Mouse (Mus musculus) cerebral cortex, adult 2 months (tissue): ENCODE results near the gene Atad1.

Source experiments
- WGBS: fragments of 180-500 bp; shearing (Covaris S2); methylation state at CpG from one replicate; pipeline ENCODE4 v1.1.7; 2018; 5-methylcytosine and 5-hydroxymethylcytosine counted together

Gene Atad1

DNA sequence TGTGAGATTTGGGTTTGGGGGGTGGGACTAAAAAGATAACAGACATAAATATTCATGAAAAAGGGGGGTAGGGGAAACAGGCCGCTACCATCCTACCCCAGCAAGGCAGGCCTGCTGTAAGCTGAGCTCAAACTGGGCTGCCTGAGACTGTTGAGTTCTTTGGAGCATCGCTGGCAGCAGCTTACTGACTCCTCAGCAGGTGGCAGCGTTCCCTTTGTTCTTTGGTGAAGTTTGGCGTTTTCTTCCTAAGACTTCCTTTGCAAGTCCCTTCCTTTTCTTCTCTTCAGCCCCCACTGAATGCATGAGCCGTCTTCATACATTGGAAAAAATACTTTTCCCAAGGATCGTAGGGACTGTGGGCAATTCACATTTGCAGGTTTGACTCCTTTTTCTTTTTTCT, 9.8 kb upstream of the Atad1 start:
- 16% methylated on average over 6 of the region's 6 CpGs for WGBS

DNA sequence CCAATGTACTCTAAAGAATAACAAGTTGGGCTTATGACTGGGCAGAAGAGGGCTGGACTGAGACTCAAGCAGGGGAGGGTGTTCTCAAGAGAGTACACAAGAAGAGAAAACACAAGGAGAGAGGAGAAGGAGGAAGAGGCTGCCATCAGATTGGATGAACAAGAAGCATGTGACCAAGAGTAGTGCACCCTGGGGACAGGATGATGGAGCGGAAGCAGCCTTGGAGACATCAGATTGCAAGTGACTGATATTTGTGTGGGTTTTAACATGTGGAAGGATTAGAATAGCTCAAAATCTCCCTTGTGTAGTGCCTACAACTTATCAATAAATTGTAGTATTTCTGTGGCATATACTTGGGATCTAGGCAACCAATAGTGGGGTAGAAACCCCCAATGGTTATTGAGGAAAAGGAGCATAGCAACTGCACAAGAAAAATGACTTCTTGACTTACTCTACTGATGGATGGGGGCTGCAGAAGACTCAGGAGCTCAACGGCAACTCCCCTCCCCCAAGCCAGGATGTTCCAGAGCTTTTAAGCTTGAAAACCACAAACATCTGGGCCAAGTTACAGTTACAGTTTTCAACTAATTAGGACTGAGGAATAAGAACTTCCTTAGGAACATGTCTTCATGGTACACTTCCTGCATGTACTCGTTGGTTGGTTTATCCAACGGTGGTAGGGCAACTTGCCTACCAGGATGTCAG, 1.2 kb upstream of the Atad1 start:
- 84% methylated on average over 4 of the region's 4 CpGs for WGBS

DNA sequence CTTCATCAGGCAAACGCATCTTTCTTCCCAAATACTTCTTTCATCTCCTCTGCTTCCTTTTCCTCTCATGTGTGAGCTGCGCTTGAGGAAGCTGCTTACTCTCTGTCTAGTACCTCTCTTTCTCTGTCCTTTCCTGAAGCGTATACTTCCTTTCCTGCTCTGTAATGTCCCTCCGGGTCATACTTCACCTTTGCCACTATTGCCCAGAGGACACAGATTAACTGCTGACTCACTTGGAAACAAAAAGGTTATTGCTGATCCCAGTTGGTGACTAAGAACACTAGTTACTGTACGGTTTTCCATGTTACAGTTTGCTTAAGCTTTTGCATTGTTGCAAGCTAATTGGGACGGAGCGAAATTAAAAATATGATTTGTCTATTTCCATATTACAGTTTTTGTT, 1.7 kb downstream of the Atad1 start:
- 86% methylated on average over 7 of the region's 7 CpGs for WGBS

DNA sequence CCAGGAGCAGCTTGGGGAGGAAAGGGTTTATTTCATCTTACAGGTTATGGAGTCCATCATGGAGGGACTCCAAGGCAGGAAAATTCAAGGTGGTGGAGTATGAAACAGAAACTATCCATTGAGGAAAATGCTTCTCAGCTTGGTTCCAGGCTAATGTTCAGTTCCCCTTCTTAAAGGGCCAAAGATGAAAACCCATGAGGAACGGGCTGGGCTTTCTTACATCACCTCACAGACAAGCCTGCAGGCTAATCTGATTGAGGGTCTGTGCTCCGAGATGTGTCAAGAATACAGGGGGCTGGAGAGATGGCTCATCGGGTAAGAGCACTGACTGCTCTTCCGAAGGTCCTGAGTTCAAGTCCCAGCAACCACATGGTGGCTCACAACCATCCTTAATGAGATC, 9.8 kb downstream of the Atad1 start:
- 92% methylated on average over 4 of the region's 4 CpGs for WGBS

DNA sequence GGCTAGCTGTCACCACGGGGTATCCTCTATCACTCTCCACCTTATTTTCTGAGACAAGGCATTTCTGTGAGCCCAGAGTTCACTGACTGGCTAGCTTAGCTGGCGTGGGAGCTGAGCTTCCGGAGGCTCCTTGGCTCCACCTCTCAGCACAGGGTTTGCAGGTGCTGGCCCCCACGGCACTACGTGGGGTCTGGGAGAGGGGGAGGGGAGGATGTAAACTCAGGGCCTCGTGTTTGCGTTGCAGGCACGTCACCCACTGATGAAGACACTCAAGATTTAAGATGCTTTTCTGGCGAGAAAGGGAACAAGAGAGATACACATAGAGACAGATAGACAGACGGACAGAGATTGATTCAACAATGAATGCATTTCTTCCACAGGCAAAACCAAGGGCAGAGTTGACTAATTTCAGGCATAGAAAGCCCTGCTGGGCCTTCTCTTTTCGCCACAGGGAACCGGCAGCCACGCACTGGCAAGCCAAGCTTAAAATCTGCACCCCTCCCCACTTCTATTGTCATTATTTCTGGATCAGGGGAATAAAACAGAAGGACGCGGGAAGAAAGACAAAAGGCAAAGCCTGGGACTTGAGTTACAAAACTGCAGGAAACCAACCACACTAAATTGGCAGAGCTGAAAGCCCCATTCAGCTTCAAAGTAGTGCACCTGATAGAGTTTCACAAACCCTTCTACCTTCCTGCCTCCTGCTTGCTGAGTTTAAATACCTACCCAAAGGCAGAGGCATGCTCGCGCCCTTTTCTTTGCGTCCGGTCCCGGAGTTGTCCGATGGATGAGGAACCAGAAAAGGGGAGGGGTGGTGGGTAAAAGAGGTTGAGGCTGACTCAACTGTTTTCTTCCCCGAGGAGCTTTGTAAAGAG, 12.9 kb downstream of the Atad1 start:
- WGBS, result 40% methylated on average over 22 of the region's 22 CpGs

DNA sequence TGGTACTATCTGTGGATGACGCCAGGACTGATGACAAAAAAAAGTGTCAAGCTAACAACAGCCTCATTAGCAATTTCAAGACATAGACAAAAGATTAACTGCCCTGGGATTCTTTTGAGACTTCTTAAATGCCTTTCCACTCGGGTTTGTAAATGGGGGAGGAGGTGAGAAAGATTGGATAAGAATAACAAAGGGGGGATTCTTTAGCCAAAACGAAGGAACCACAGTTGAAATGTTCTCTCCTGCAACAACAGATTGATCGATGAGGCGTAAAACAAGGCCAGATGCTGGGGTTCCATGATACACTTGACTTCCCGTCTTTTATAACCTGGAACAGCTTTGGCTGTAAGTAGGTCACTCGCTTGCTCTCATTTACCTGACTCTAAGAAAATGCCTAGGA, 15.8 kb downstream of the Atad1 start:
- 55% methylated on average over 7 of the region's 7 CpGs for WGBS

DNA sequence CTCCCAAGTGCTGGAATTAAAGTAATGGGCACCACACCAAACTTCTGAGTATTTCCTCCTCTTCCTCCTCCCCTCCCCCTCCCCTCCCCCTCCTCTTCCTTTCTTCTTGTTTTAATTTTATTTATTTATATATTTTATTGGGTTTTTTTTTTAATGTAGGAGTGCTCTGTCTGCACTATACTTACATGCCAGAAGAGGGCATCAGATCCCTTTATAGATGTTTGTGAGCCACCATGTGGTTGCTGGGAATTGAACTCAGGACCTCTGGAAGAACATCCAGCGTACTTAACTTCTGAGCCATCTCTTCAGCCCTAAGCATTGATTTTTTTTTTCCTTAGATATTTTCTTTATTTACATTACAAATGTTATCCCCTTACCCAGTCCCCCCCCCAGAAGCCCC, 19.3 kb downstream of the Atad1 start:
- 87% methylated on average over 1 of the region's 1 CpGs for WGBS

DNA sequence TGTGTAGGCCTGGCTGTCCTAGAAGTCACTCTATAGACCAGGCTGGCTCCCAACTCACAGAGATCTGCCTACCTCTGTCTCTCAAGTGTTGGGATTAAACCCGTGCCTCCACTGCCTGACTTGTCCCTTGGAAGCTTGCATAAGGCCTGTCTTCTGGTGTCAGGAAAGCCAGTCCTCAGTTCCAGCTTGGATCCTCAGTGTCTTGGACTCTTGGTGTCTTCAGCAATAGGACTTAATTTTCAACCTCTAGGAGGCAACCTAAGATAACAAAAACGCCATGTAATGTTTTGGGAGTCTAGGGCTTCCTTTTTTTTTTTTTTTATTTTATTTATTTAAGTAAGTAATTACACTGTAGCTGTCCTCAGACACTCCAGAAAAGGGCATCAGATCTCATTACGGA, 22.0 kb downstream of the Atad1 start:
- WGBS, result 70% methylated on average over 3 of the region's 3 CpGs

DNA sequence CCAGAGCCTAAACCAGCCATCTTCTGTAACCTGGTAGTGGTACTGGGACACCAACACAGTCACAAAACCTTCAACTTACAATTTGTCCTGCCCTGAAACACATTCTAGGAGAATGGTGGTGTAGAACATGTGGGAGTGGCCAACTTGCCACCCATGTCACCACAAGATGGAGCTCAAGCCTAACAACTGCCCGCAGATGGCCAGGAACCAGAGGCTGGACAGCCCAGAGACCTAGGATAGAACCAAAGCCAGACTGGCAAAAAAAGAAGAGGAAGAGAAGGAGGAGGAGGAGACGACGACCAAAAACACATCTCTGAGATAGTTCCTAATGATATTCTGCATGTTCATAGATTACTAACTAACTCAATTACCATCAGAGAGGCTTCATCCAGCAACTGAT, 24.4 kb downstream of the Atad1 start:
- 5% methylated on average over 3 of the region's 3 CpGs for WGBS

DNA sequence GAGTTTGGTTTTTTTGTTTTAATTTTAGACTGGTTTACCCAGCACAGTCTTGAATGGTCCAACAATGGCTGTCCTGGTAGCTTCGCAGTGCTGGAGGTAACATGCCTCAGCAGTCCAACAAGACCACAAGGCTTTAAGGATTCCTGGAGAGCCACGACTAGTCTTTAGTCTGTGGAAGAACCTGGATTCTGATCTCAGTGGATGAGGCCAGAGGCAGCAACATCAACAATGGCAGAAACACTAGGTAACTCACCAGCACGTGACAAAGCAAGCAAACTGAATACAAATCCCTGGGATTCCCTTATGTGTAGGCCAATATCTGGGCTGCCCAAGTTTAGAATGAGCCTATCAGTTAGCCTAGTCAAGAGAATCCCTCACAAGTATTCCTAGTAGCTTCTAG, 26.1 kb downstream of the Atad1 start:
- WGBS, result 86% methylated on average over 3 of the region's 3 CpGs

DNA sequence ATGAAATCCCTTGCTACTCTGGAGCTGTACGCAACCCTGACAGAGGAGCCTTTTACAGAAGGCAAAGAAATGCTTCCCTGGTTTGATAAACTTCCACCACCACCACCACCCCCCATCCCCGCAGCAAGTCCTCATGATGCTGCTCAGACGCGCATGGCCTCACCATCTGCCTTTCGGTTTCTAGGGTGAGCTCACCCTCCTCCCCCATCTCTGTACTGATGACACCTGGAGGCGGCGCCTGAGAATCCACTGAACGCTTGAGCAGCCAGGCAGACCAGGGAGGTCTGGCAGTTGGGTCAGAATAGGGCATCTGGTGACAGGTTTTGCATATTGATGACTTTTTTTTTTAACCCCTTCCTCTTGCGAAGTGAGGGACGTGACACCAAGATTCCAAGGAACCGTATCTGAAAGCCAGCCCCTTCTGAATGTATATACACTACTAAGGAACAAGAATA, 27.0 kb downstream of the Atad1 start:
- under 1% methylated on average over 11 of the region's 11 CpGs for WGBS

DNA sequence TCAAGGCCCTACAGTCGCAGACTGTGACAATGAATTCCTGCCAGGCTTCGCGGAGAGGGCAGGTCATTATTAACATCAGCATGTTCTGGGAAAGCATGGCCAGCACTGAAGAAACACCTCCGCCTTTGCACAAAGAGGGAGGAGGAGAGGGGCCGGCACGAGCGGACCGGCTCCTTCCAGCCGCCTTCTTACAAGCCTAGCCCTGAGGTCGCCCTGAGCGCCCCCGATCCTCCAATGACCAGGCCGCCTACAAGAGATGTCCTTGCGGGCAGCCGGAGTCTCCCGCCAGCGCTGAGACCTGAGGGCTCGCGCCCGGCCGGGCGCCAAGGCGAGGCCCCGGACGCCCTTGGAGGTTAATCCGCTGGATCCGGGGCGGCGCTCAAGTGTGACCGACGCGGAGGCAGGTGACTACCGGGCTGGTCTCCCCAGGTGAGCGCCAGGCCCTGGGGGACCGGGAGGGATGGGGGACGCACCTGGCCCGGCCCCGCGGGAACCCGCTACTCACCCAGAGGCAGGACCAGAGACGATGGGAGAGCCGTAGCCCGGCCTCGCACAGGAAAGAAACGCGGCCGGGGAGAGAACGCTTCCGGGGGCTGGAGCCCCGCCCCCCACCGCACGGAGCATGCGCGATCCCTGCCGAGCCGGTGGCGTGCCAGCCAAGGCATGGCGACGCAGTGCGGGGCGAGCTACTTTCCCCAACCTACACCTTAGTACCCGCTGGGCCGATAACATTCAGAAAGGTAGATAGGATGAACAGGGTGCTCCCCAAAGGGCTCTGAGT, 27.6 kb downstream of the Atad1 start:
- under 1% methylated on average over 63 of the region's 63 CpGs for WGBS

DNA sequence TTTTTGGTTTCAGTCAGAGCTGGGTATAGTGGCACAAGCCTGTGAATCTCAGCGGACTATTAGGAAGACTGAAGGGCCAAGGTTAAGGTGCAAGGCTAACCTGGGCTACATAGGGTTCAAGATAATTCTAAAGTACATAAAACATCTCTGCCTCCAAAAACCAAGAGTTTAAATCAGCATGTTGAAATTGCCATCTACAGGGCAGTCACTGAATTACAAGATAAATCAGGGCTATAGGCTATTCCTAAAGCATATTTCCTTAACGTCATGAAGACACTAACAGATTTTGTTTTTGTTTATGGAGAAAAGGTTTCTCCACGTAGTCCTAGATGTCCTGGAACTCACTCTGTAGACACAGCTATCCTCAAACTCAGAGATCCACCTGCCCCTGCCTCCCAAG, 29.3 kb downstream of the Atad1 start:
- 44% methylated on average over 3 of the region's 3 CpGs for WGBS

DNA sequence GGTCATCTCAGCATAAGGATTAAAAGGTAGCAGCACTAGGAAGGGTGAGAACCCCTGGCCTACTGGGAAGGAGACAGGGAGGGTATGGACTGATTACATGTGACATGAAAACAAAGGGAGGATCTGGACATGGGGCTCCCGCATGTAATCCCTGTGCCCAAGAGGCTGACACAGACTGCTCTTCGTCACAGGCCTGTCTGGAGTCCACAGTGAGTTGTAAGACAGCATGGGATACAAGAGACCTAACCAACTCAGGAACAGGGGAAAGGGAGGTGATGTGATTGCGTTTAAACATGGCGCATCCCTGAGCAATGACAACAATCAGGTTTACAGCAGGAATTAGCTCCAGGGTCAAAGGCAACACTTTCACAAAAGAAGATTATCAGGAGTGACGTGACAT, 30.6 kb downstream of the Atad1 start:
- 89% methylated on average over 5 of the region's 5 CpGs for WGBS

DNA sequence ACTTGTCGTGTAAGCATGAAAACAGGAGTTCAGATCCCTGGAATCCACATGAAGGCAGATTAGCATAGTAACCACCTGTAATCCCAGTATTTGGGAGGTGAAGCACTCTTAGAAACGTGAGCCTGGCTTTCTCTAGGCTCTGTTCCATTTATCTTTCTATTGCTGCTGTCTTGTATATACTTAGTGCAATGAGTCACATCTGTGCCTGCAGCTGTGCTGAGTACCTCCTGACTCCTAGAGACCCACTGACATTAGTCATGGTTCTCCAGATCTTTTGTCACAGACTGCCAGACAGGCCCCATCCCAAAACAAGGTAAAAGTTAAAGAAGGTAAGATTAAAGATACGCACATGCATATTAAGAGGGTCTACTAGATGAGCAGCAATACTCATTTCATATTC, 37.4 kb downstream of the Atad1 start:
- 73% methylated on average over 3 of the region's 3 CpGs for WGBS

DNA sequence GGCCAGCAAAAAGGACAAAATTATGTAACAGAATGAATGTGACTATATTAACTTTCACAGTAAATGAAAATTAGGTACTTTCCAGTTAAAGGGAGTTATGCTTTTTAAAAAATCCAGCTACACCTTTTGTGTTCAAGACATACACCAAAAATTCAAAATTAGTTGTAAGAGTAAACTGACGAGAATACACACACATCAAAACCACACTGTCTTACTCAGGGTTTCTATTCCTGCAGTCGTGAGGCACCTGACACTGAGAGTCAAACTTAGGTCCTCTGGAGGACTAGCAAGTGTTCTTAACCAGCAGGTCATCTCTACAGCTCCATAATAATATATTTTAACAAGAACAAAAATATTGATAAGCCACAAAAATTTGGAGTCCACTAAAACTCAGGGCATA, 42.9 kb downstream of the Atad1 start:
- 87% methylated on average over 2 of the region's 2 CpGs for WGBS

DNA sequence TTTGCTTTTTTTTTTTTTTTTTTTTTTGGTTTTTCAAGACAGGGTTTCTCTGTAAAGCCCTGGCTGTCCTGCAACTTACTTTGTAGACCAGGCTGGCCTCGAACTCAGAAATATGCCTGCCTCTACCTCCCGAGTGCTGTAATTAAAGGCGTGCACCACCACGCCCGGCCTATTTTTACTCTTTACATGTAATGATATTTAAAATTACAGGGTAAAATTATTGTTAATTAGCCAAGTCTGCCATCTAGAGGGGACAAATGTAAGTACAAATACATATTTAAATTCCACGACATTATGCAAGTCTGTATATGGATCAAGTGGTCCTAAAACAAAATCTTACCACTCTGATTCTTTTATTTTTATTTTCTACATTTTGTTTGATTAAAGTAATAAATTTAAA, 49.9 kb downstream of the Atad1 start:
- 25% methylated on average over 6 of the region's 6 CpGs for WGBS

DNA sequence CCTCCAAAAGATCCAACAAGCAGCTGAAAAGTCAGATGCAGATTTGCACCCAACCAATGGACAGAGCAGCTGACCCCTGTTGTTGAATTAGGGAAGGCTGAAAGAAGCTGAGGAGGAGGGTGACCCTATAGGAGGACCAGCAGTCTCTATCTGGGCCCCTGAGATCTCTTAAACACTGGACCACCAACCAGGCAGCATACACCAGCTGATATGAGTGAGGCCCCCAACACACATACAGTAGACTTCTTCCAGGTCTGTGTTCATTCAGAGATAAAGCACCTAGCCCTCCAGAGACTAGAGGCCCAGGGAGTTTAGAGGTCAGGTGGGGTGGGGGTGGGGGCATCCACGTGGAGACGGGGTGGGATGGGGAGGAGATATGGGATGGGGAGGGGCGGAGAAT, 51.4 kb downstream of the Atad1 start:
- WGBS, result 86% methylated on average over 3 of the region's 3 CpGs

DNA sequence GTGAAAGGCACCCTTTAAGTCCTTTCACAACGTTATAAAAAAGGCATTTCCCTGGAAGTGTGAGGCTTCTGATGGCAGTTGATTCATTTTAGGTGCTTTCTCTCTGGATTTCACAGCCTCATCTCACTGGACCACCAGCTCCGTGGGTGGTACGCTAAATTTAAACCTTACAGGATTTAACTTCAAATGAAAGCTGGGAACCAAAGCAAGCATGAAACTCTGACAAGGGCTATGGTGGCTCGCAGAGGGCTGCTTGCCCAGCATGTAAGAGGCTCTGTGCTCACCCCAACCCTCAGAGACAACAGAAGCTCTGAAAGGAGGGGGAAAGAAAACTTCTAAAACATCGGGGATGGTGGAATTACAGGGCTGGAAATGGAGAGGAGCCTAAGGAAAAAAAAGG, 51.9 kb downstream of the Atad1 start:
- 55% methylated on average over 5 of the region's 5 CpGs for WGBS

DNA sequence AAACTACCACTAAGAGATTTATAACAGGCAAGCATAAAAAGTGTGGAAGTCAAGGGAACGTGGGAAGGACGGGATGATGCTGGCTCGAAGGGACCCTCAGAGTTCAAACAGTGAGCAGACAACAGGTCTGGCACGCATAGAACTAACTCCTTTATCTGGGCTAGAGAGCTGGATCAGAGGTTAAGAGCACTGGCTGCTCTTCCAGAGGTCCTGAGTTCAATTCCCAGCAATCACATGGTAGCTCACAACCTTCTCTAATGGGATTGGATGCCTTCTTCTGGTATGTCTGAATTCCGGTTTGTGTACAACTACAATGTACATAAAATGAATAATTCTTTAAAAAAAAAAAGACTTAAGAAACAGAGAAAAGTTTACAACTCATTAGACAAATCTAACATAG, 56.5 kb downstream of the Atad1 start:
- 90% methylated on average over 5 of the region's 5 CpGs for WGBS

DNA sequence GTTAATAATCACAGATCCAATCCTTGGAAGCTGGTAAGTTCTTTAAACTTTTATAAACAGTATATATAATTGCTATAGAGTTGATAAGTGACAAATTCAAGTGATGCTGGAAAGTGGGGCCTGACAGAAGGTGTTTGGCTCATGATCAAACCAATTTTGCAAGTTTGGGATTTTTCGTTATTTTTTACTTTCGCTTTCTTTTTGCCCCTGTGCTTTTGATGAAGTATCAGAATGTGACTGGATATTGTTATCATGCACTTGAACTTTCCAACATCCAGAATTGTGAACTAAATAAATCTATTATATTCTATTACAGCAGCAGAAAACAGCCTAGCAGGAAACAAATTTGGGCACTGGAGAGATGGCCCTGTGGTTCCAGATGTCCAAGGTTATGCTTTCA, 58.7 kb downstream of the Atad1 start:
- WGBS, result 68% methylated on average over 2 of the region's 2 CpGs

DNA sequence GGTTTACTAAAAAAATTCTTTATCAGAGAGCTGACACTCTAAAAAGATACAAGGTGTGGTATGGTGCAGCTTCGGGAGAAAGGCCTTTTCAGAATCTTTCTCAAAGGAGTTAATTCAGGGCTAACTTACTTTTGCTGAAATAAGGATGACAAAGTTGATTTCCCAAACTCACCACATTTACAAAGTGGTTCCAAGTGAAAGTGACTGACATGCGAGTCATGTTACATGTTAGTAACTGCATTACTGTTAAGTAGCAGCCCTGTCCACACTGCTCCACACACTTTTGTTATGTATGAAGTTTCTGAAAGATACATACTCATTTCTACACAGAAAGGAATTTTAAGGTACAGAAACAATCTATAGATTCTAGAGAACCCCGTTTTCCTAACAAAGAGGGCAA, 63.8 kb downstream of the Atad1 start:
- WGBS, result 89% methylated on average over 3 of the region's 3 CpGs

DNA sequence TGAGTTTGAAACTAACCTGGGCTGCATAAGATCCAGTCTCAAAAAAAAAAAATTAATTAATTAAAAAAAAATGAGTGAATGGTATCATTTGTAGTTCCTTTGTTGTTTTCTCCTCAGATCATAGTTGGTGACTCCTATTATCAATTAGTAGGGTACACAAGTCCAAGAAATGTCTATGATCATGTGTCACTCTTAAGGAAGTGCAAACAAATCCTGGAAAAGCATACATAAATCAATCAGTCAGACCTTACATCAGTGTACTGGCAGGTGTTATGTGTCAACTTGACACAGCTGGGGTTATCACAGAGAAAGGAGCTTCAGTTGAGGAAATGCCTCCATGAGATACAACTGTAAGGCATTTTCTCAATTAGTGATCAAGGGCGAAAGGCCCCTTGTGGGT, 71.8 kb downstream of the Atad1 start:
- WGBS, result 96% methylated on average over 1 of the region's 1 CpGs
